Mouse (Mus musculus) gastrocnemius, postnatal 25 days (tissue): ENCODE data around the gene Igsf9. TPM values are rescaled to one million over a fixed set of nuclear protein-coding genes. Genes with fewer than 3 reads are reported as not detected.

Experiments used
- DNase-seq: peaks from one replicate; pipeline ENCODE4 v3.0.0; 2022
- total RNA-seq, 2 experiments: library from RNA; stranded (reverse); gene quantifications; 1 replicate in 1 of 2; 2 replicates in 1 of 2; pipeline ENCODE4 v1.2.3; 2021

Gene Igsf9
- total RNA-seq, 2 experiments from 2014 or later = 0.19 TPM; not detected in 1

GRCm38 (mm10) chr1:172468301-172468877 is 13.2 kb upstream of the Igsf9 start:
- DNase-seq = no peak

GRCm38 (mm10) chr1:172469373-172469772 is 12.2 kb upstream of the Igsf9 start:
- DNase-seq = no peak

- DNase-seq = no peak
Observed at GRCm38 (mm10) chr1:172469810-172470448, 11.7 kb upstream of the Igsf9 start.

- no peak for DNase-seq
Observed at GRCm38 (mm10) chr1:172472909-172473308, 8.7 kb upstream of the Igsf9 start.

GRCm38 (mm10) chr1:172474196-172474595 is 7.4 kb upstream of the Igsf9 start:
- DNase-seq = no peak

GRCm38 (mm10) chr1:172475054-172475741 is 6.4 kb upstream of the Igsf9 start, which contains the start of gene Slamf9:
TSS of gene Slamf9 (plus strand) at chr1:172475358.
- no peak for DNase-seq

- no peak for DNase-seq
Observed at GRCm38 (mm10) chr1:172478020-172478419, 3.6 kb upstream of the Igsf9 start.

- no peak for DNase-seq
Observed at GRCm38 (mm10) chr1:172480376-172480775, 1.2 kb upstream of the Igsf9 start.

GRCm38 (mm10) chr1:172481111-172481510 is 477 bp upstream of the Igsf9 start:
- no peak for DNase-seq

- no peak for DNase-seq
Observed at GRCm38 (mm10) chr1:172482518-172483360, 1.2 kb downstream of the Igsf9 start.

GRCm38 (mm10) chr1:172483361-172483660 is 1.7 kb downstream of the Igsf9 start:
- DNase-seq = no peak

GRCm38 (mm10) chr1:172484236-172484635 is 2.6 kb downstream of the Igsf9 start:
- DNase-seq = no peak

GRCm38 (mm10) chr1:172484671-172485070 is 3.1 kb downstream of the Igsf9 start:
- DNase-seq = no peak

GRCm38 (mm10) chr1:172485821-172486220 is 4.2 kb downstream of the Igsf9 start:
- no peak for DNase-seq

GRCm38 (mm10) chr1:172486236-172486635 is 4.6 kb downstream of the Igsf9 start:
- no peak for DNase-seq

GRCm38 (mm10) chr1:172486651-172487050 is 5.1 kb downstream of the Igsf9 start:
- DNase-seq = no peak

- no peak for DNase-seq
Observed at GRCm38 (mm10) chr1:172487859-172488258, 6.3 kb downstream of the Igsf9 start.

GRCm38 (mm10) chr1:172488831-172489230 is 7.2 kb downstream of the Igsf9 start:
- DNase-seq = no peak

- DNase-seq = no peak
Observed at GRCm38 (mm10) chr1:172489585-172490250, 8.1 kb downstream of the Igsf9 start.

- DNase-seq = peak; percentile 74
Observed at GRCm38 (mm10) chr1:172490261-172490661, 8.7 kb downstream of the Igsf9 start.

- no peak for DNase-seq
Observed at GRCm38 (mm10) chr1:172492047-172492446, 10.5 kb downstream of the Igsf9 start.

- no peak for DNase-seq
Observed at GRCm38 (mm10) chr1:172493516-172493915, 11.9 kb downstream of the Igsf9 start.
